11 mouse cellular contexts compared by ENCODE assay signal in the genomic region with DNA sequence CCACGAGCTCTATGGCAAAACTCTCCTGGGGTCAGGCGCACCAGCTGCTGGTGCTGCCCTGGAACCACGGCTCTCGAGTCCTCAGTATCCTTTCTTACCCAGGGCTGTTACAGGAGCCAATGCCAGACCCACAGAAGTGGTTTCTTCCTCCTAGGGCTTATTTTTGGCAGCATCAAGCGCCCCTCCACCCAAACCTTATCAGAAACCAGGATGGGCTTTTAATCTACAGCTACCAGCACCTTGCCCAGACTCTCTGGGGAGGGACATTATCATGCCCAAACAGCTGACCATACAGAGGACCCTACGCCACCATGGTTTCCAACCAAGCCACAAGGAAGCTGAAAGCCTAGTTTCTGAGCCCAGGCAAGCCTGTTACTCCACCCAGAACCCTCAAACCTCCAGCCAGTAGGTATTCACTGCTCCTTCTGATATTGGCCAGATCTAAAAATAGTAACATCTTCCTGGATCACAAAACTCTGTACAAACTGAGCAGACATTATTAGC. TPM values are rescaled to one million over a fixed set of nuclear protein-coding genes. Genes with fewer than 3 reads are reported as not detected.
A peak's percentile ranks its signal among the peaks of the same experiment; 100 is the strongest.
DNase-seq lines count a peak whose midpoint lies in the region; ATAC-seq lines count a peak whose summit lies in the region.
"Had no signal": no experiment of that assay in that cellular context is flagged by ENCODE, and none has a peak within 500 bp of the region (broad histone marks: within the 10 kb centered on the region; RNA-seq: fewer than 3 reads in every experiment).

No protein-coding gene starts in this region.

- peak overlapping the region; percentile 1; the same call in 1 of the 2 replicates for H3K4me2 ChIP-seq in heart, embryonic 14.5 days (ENCODE audit: low read length)
- H3K4me2 ChIP-seq in liver, embryonic 11.5 days: peak overlapping the region; percentile 57
- no peak overlapping the region for H3K4me2 ChIP-seq in stomach, embryonic 15.5 days
- H3K4me2 ChIP-seq: hindbrain, embryonic 14.5 days had no signal

- no peak for ATAC-seq in heart, embryonic 14.5 days (ENCODE audit: insufficient number of reproducible peaks, insufficient read depth, low FRiP score, low read depth)
- peak; percentile 95 for ATAC-seq in liver, embryonic 11.5 days (replicated peaks; ENCODE audit: low FRiP score)
- ATAC-seq in stomach, embryonic 15.5 days (ENCODE audit: insufficient read depth, low FRiP score, low read depth): peak; percentile 75; the same call in 1 of the 2 replicates

- H3K9me3 ChIP-seq in heart, embryonic 14.5 days (ENCODE audit: control insufficient read depth, low read length): no peaks in the 10 kb centered on the region
- H3K9me3 ChIP-seq in liver, embryonic 11.5 days (ENCODE audit: control insufficient read depth, low read length): no peaks in the 10 kb centered on the region
- no peaks in the 10 kb centered on the region for H3K9me3 ChIP-seq in stomach, embryonic 15.5 days

- H3K4me1 ChIP-seq in heart, embryonic 14.5 days (ENCODE audit: control insufficient read depth in 2 of 2, insufficient read depth in 2 of 2, low read length in 2 of 2): peaks cover 38 to 60% of the 10 kb centered on the region in 2 experiments
- peaks cover 63% of the 10 kb centered on the region for H3K4me1 ChIP-seq in liver, embryonic 11.5 days (replicated peaks; ENCODE audit: control insufficient read depth, insufficient read depth, low read length)
- H3K4me1 ChIP-seq in stomach, embryonic 15.5 days: peaks cover 57% of the 10 kb centered on the region

- H3K9ac ChIP-seq in heart, embryonic 14.5 days (ENCODE audit: low read length): no peak overlapping the region; the same call in 1 of the 2 replicates
- peak overlapping the region; percentile 26 for H3K9ac ChIP-seq in liver, embryonic 11.5 days (ENCODE audit: low read depth, low read length)
- no peak overlapping the region for H3K9ac ChIP-seq in stomach, embryonic 15.5 days
- H3K9ac ChIP-seq: hindbrain, embryonic 14.5 days had no signal

- DNase-seq in heart, postnatal 4 days: no peak
- DNase-seq in spleen, adult 12 weeks (ENCODE audit: low spot score): peak; percentile 61
- no peak for DNase-seq in spleen, adult 18-20 months
- DNase-seq in liver, embryonic 11.5 days (ENCODE audit: low spot score): no peak
- no peak for DNase-seq in left cerebral cortex, postnatal 14 days (ENCODE audit: low spot score in 2 of 2)
- no peak for DNase-seq in layer of hippocampus, adult 9-10 months (ENCODE audit: low spot score)
- DNase-seq: adrenal gland, postnatal 25 days had no signal

- H3K4me3 ChIP-seq in heart, embryonic 14.5 days (ENCODE audit: control insufficient read depth in 1 of 2, insufficient read depth in 1 of 2, low read depth in 1 of 2, low read length in 2 of 2): no peak overlapping the region
- peak overlapping the region; percentile 5; the same call in 1 of the 2 replicates for H3K4me3 ChIP-seq in liver, embryonic 11.5 days (ENCODE audit: low read depth, low read length)
- H3K4me3 ChIP-seq in stomach, embryonic 15.5 days (replicated peaks): no peak overlapping the region

- no peaks in the 10 kb centered on the region for H3K27me3 ChIP-seq in heart, embryonic 14.5 days (ENCODE audit: control insufficient read depth, insufficient read depth, low read length)
- no peaks in the 10 kb centered on the region; the same call in 1 of the 2 replicates for H3K27me3 ChIP-seq in liver, embryonic 11.5 days (replicated peaks; ENCODE audit: control insufficient read depth, insufficient read depth, low read length)
- no peaks in the 10 kb centered on the region for H3K27me3 ChIP-seq in stomach, embryonic 15.5 days (replicated peaks)

- intact Hi-C loops in left cerebral cortex, postnatal 14 days (cut with DNase I): no loop called here

- H3K36me3 ChIP-seq in heart, embryonic 14.5 days (ENCODE audit: control insufficient read depth, insufficient read depth, low read length): peaks cover 33% of the 10 kb centered on the region
- peaks cover 6% of the 10 kb centered on the region; the same call in 1 of the 2 replicates for H3K36me3 ChIP-seq in liver, embryonic 11.5 days (ENCODE audit: control insufficient read depth, insufficient read depth, low read length)
- peaks cover 2% of the 10 kb centered on the region; the same call in 1 of the 2 replicates for H3K36me3 ChIP-seq in stomach, embryonic 15.5 days

- peak overlapping the region; percentile 36 to 68; a peak in 3 of 4 replicates for H3K27ac ChIP-seq in heart, embryonic 14.5 days (replicated peaks in 1 of 2; ENCODE audit: control insufficient read depth in 1 of 2, insufficient read depth in 1 of 2, low read depth in 2 of 2, low read length in 2 of 2)
- peak overlapping the region; percentile 92 for H3K27ac ChIP-seq in liver, embryonic 11.5 days (ENCODE audit: low read depth, low read length)
- H3K27ac ChIP-seq in stomach, embryonic 15.5 days: peak overlapping the region; percentile 92; the same call in 1 of the 2 replicates

- 37% methylated on average over 6 of the region's 6 CpGs for WGBS in heart, embryonic 14.5 days
- WGBS in liver, embryonic 11.5 days: 38% methylated on average over 6 of the region's 6 CpGs
- WGBS in stomach, embryonic 15.5 days: 79% methylated on average over 6 of the region's 6 CpGs

RNA-seq across cellular contexts. Expression of a gene that starts 5.8 kb away (rescaled TPM):
- polyA plus RNA-seq in heart, embryonic 14.5 days (2014; fragmentation: Nextera tagmentation; extraction: Ambion mirVana): 34.7 and 36.9 TPM in 2 replicates
- 10 to 100 TPM; 27.5 to 36.2 TPM for total RNA-seq in heart, postnatal 4 days (2021)
- polyA plus RNA-seq in liver, embryonic 11.5 days (2014; fragmentation: Nextera tagmentation; extraction: Ambion mirVana): 38.6 and 39.9 TPM in 2 replicates
- 72.2 and 72.4 TPM in 2 replicates for polyA plus RNA-seq in stomach, embryonic 15.5 days (2015; fragmentation: Nextera tagmentation; extraction: Ambion mirVana)
- total RNA-seq in left cerebral cortex, postnatal 14 days (2021): 10 to 100 TPM; 14.6 to 17.5 TPM

RNA-seq across cellular contexts. Expression of a gene that starts 36.1 kb away (rescaled TPM):
- polyA plus RNA-seq in heart, embryonic 14.5 days (2014; fragmentation: Nextera tagmentation; extraction: Ambion mirVana): 15.9 and 18.0 TPM in 2 replicates
- 10 to 100 TPM; 18.7 to 21.9 TPM for total RNA-seq in heart, postnatal 4 days (2021)
- polyA plus RNA-seq in liver, embryonic 11.5 days (2014; fragmentation: Nextera tagmentation; extraction: Ambion mirVana): 2.7 and 3.9 TPM in 2 replicates
- polyA plus RNA-seq in stomach, embryonic 15.5 days (2015; fragmentation: Nextera tagmentation; extraction: Ambion mirVana): 9.0 and 11.1 TPM in 2 replicates
- 10 to 100 TPM; 16.8 to 21.8 TPM for total RNA-seq in left cerebral cortex, postnatal 14 days (2021)

RNA-seq across cellular contexts. Expression of a gene that starts 37.9 kb away (rescaled TPM):
- 0.46 and 0.96 TPM in 2 replicates for polyA plus RNA-seq in heart, embryonic 14.5 days (2014; fragmentation: Nextera tagmentation; extraction: Ambion mirVana)
- total RNA-seq in heart, postnatal 4 days (2021): not detected
- not detected in 2 replicates for polyA plus RNA-seq in liver, embryonic 11.5 days (2014; fragmentation: Nextera tagmentation; extraction: Ambion mirVana)
- 0.70 and 1.1 TPM in 2 replicates for polyA plus RNA-seq in stomach, embryonic 15.5 days (2015; fragmentation: Nextera tagmentation; extraction: Ambion mirVana)
- total RNA-seq in left cerebral cortex, postnatal 14 days (2021): under 1 TPM; 0.38 to 0.42 TPM
- total RNA-seq: adrenal gland, postnatal 25 days had no signal
- polyA plus RNA-seq: embryonic facial prominence, embryonic 11.5 days had no signal
